Mouse (Mus musculus): ENCODE results near the gene Erap1.
"Not testable (repeated sequence)": the region's sequence is repeated elsewhere in the genome, so short reads cannot be mapped to it uniquely, and the experiment has no call there.

DNA sequence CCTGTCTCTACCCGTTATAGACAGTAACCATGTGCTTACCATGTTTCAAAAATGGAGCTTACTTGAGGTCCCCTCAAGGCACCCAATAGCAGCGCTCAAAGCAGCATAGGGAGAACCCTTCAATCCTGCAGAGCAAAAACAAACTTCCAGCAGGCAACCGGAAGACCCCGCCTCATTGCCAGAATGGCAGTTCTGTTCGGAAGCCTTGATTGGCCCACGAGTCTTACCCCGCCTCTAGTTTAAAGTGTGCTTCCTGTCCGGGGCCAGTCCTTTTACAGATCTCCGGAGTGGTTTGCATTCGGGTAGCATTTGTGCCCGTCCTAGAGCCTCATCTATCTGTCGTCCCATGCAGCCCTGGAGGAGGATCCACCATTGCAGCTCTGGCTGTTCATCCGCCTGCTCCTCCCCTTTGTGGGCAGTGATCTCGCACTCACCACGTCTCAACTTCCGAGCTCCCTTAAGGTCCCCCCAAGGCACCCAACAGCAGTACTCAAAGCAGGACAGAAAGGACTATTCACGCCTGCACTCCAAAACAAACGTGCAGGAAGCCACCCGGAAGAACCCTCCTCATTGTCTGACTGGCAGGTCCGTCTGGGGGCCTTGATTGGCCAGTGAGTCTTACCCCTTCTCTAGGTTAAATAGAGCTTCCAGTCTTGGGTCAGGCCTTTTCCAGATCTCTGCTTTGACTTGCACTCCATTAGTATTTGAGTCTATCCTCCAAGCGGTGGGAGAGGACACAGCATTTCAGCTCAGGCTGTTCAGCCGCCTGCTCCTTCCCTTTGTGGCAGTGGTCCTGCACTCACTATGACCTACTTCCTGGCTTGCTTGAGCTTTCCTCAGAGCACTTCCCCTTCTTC is 22.0 kb upstream of the Erap1 start:
- not testable (repeated sequence) for TF ChIP-seq GATA1, TAL1 (IDR thresholded peaks at IDR 0.05; ENCODE audit: low read length)
